In the genomic region with DNA sequence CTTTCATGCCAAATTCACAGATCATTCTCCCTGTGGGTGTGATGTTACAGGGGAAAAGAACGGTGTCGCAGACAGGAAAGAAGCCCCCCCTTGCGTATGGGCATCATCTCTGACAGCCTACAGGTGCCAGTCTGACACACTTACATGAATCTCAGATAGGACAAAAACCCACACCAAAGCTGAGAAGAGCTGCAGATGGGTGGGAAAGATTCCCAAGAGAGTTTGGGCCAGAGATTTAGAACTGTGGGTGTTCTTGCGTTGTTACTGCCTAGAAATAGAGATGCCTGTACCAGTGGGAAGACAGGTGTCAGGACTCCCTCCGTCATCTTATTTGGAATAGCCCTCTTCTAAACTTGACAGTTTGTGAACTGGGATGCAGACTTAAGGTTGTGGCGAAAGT, we compare ENCODE assay signal across 15 mouse cellular contexts.
DNase-seq lines count a peak whose midpoint lies in the region; ATAC-seq lines count a peak whose summit lies in the region.
"Had no signal": no experiment of that assay in that cellular context is flagged by ENCODE, and none has a peak within 500 bp of the region (broad histone marks: within the 10 kb centered on the region; RNA-seq: fewer than 3 reads in every experiment).

No protein-coding gene starts in this region.

- intact Hi-C loops in left cerebral cortex, postnatal 14 days (cut with DNase I) = no loop called here
- intact Hi-C loops in left cerebral cortex, postnatal 4 days (cut with DNase I) = no loop called here
- intact Hi-C loops in left cerebral cortex, postnatal 36 days (cut with DNase I) = no loop called here

- peak; percentile 38 to 46 for DNase-seq in left cerebral cortex, postnatal 14 days (ENCODE audit: low spot score in 2 of 2)
- no peak for DNase-seq in left cerebral cortex, postnatal 4 days
- DNase-seq in frontal cortex, adult 2 months (ENCODE audit: extremely low spot score in 1 of 2, low spot score in 1 of 2) = peak; percentile 44 to 67
- peak; percentile 33 to 36 for DNase-seq in left cerebral cortex, postnatal 36 days (ENCODE audit: low spot score in 2 of 2)
- peak; percentile 28 for DNase-seq in right cerebral cortex, postnatal 25 days
- no peak for DNase-seq in heart, adult 18-20 months
- no peak for DNase-seq in thymus, postnatal 25 days
- DNase-seq: adrenal gland, adult 8-10 months; adrenal gland, postnatal 36 days; cerebellum, adult 11 months; cerebellum, adult 8-10 months; cerebellum, postnatal 25 days; gastrocnemius, postnatal 14 days had no signal

- ATAC-seq in CD4-positive, CD25-positive, alpha-beta regulatory T cell, adult 4 months = no peak
- ATAC-seq: forebrain, embryonic 16.5 days had no signal

Comparison
In these comparisons a context has a peak if more than half of its experiments do, and no peak if none do; other contexts are left out.
1. DNase-seq: peak in left cerebral cortex, postnatal 14 days (2 of 2), frontal cortex, adult 2 months (2 of 2), left cerebral cortex, postnatal 36 days (2 of 2) and right cerebral cortex, postnatal 25 days (single experiment); none in left cerebral cortex, postnatal 4 days (single experiment), heart, adult 18-20 months (0 of 2) and thymus, postnatal 25 days (single experiment).